Mouse (Mus musculus) brown adipose tissue, adult 24 weeks (tissue): ENCODE measurements around the gene Psen1. TPM values are rescaled to one million over a fixed set of nuclear protein-coding genes. Genes with fewer than 3 reads are reported as not detected.

ENCODE experiments used
- H3K27ac ChIP-seq: fragments of 200-500 bp; replicated peaks from 2 replicates; pipeline ENCODE4 v1.5.1; 2012; ENCODE audit warnings: low read depth, mild to moderate bottlenecking, low read length
- H3K4me1 ChIP-seq: fragments of 200-500 bp; 2 replicates; pipeline ENCODE4 v1.6.1; 2012; ENCODE audit warnings: low read length, mixed read lengths; ENCODE audit not compliant: control insufficient read depth, insufficient read depth, insufficient read length
- H3K4me3 ChIP-seq: fragments of 200-500 bp; 2 replicates; pipeline ENCODE4 v1.5.1; 2012; ENCODE audit warnings: low read depth, mild to moderate bottlenecking, low read length, moderate library complexity; ENCODE audit not compliant: insufficient read depth
- polyA plus RNA-seq: library from polyadenylated mRNA; stranded (reverse); fragments of >200 nt; gene quantifications from 2 replicates; pipeline ENCODE4 v1.2.4, GENCODE M21; 2012; ENCODE audit not compliant: missing spikeins, insufficient read depth, insufficient read length

Gene Psen1
- polyA plus RNA-seq, 1 experiment: 18.9 TPM

GRCm38 (mm10) chr12:83781204-83781603 lies 93.3 kb downstream of the Psen1 start:
- Histone ChIP-seq H3K4me3 (no peak overlapping the region), H3K27ac (no peak overlapping the region)

GRCm38 (mm10) chr12:83781640-83782278 lies 93.8 kb downstream of the Psen1 start:
- Histone ChIP-seq H3K27ac (no peak overlapping the region), H3K4me3 (no peak overlapping the region)

More at GRCm38 (mm10) chr12:83781204-83781603, 93.3 kb downstream of the Psen1 start:
- no peaks in the 10 kb centered on the region; the same call in 1 of the 2 replicates for H3K4me1 ChIP-seq

DNA sequence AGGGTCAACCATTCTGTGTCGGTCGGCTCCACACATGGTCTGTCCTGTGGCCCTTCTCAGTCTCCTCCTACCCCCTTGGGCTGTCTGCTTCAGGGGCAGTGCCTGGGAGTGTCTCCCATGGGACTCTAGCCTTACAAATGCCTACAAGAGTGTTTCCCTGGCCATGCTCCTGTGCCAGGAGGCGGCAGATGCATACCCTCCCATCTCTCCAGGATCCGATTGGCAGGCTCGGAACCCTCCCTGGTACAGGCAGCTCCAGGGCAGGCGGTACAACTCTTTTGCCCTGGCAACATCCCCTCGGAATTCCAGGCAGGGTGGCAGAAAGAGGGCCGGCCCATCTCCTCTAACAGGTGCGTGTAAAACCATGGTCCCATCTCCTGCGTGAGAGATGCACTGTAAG lies 94.7 kb downstream of the Psen1 start:
- H3K4me3 ChIP-seq: no peak overlapping the region
- H3K4me1 ChIP-seq: no peaks in the 10 kb centered on the region; the same call in 1 of the 2 replicates
- H3K27ac ChIP-seq: no peak overlapping the region

More at GRCm38 (mm10) chr12:83781640-83782278, 93.8 kb downstream of the Psen1 start:
- no peaks in the 10 kb centered on the region; the same call in 1 of the 2 replicates for H3K4me1 ChIP-seq

Other genes with a start within 250 kb of the Psen1 start
- 5.8 and 10.9 TPM in 2 replicates for gene Dpf3, start 200.4 kb upstream of the Psen1 start, polyA plus RNA-seq
- 17.8 and 19.6 TPM in 2 replicates for gene Dcaf4, start 167.7 kb upstream of the Psen1 start, polyA plus RNA-seq
- gene Zfyve1, start 90.9 kb upstream of the Psen1 start, polyA plus RNA-seq: 10.3 and 12.3 TPM in 2 replicates
- gene Rbm25, start 56.9 kb upstream of the Psen1 start, polyA plus RNA-seq: 27.9 and 46.4 TPM in 2 replicates
- 0.59 TPM in 1 of 2 replicates, not detected in the other for gene Papln, start 75.5 kb downstream of the Psen1 start, polyA plus RNA-seq
- 11.9 and 13.3 TPM in 2 replicates for gene Numb, start 233.8 kb downstream of the Psen1 start, polyA plus RNA-seq